Mouse (Mus musculus) heart, embryonic 14.5 days (tissue): ENCODE data around the gene Hspd1. TPM values are rescaled to one million over a fixed set of nuclear protein-coding genes. Genes with fewer than 3 reads are reported as not detected.

Experiments
- ATAC-seq: fragments of 200-750 bp; cut with Nextera tagmentation; 2 replicates; pipeline ENCODE4 v1.8.0; 2017; ENCODE audit warnings: low read depth, moderate TSS enrichment; ENCODE audit not compliant: insufficient number of reproducible peaks, insufficient read depth, low FRiP score
- H3K27ac ChIP-seq, 2 experiments: fragments of 200-500 bp in 1 of 2; fragments of 300-500 bp in 1 of 2; sonication (generic) in 1 of 2; replicated peaks in 1 of 2; 2 replicates each; pipeline ENCODE4 v1.5.1; 2012 to 2014; ENCODE audit warnings: low read depth in 2 of 2, low read length in 2 of 2, control low read depth in 1 of 2, mild to moderate bottlenecking in 1 of 2, mixed read lengths in 1 of 2; ENCODE audit not compliant: control insufficient read depth in 1 of 2, insufficient read depth in 1 of 2
- H3K27me3 ChIP-seq: fragments of 300-500 bp; sonication (generic); 2 replicates; pipeline ENCODE4 v1.6.1; 2014; ENCODE audit warnings: mild to moderate bottlenecking, low read length, control low read depth; ENCODE audit not compliant: control insufficient read depth, insufficient read depth
- H3K36me3 ChIP-seq: fragments of 300-500 bp; sonication (generic); 2 replicates; pipeline ENCODE4 v1.6.1; 2014; ENCODE audit warnings: mild to moderate bottlenecking, control low read depth, low read length, mixed read lengths; ENCODE audit not compliant: control insufficient read depth, insufficient read depth
- H3K4me1 ChIP-seq, 2 experiments: fragments of 200-500 bp in 1 of 2; fragments of 300-500 bp in 1 of 2; sonication (generic) in 1 of 2; 2 replicates each; pipeline ENCODE4 v1.6.1; 2012 to 2014; ENCODE audit warnings: low read length in 2 of 2, control low read depth in 1 of 2, mixed read lengths in 1 of 2; ENCODE audit not compliant: control insufficient read depth in 2 of 2, insufficient read depth in 2 of 2
- H3K4me2 ChIP-seq: fragments of 300-500 bp; sonication (generic); 2 replicates; pipeline ENCODE4 v1.6.1; 2014; ENCODE audit warnings: mild to moderate bottlenecking, low read length
- H3K4me3 ChIP-seq, 2 experiments: fragments of 200-500 bp in 1 of 2; fragments of 300-500 bp in 1 of 2; sonication (generic) in 1 of 2; 2 replicates each; pipeline ENCODE4 v1.5.1; 2012 to 2014; ENCODE audit warnings: low read length in 2 of 2, mild to moderate bottlenecking in 2 of 2, control low read depth in 1 of 2, low read depth in 1 of 2, moderate library complexity in 1 of 2; ENCODE audit not compliant: control insufficient read depth in 1 of 2, insufficient read depth in 1 of 2
- H3K9ac ChIP-seq: fragments of 300-500 bp; sonication (generic); 2 replicates; pipeline ENCODE4 v1.6.1; 2014; ENCODE audit warnings: mild to moderate bottlenecking, low read length
- H3K9me3 ChIP-seq: fragments of 300-500 bp; sonication (generic); 2 replicates; pipeline ENCODE4 v1.6.1; 2016; ENCODE audit warnings: low read length, control low read depth; ENCODE audit not compliant: control insufficient read depth
- WGBS: fragments of 180-500 bp; shearing (Covaris S2); extraction: QIAGEN DNeasy Blood & Tissue Kit; methylation state at CpG from one replicate; pipeline ENCODE4 v1.1.7; 2014; 5-methylcytosine and 5-hydroxymethylcytosine counted together
- polyA plus RNA-seq: library from polyadenylated mRNA; unstranded; fragments of >200 nt; fragmentation: Nextera tagmentation; extraction: Ambion mirVana; gene quantifications from 2 replicates; pipeline ENCODE4 v1.2.1, GENCODE M21; 2014

The Hspd1 gene
- polyA plus RNA-seq, 1 experiment from 2014 or later = 380 TPM

- ATAC-seq = peak; percentile 62
- Histone ChIP-seq H3K36me3 (peaks cover 7% of the 10 kb centered on the region; the same call in 1 of the 2 replicates), H3K27ac (peak overlapping the region; percentile 90 to 95), H3K4me1 (peaks cover 0 to 13% of the 10 kb centered on the region in 2 experiments; a peak in 2 of 4 replicates), H3K9ac (peak overlapping the region; percentile 79), H3K4me3 (peak overlapping the region; percentile 80 to 81), H3K27me3 (no peaks in the 10 kb centered on the region), H3K9me3 (no peaks in the 10 kb centered on the region; the same call in 1 of the 2 replicates), H3K4me2 (peak overlapping the region; percentile 78)
- WGBS = under 1% methylated on average over 42 of the region's 42 CpGs
These were observed 35.0 kb downstream of the Hspd1 start for GRCm38 (mm10) chr1:55053005-55053404.

GRCm38 (mm10) chr1:55052355-55052953, 35.6 kb downstream of the Hspd1 start, which contains the start of gene Coq10b:
Gene Coq10b, plus strand, starts transcription at chr1:55052770.
- Histone ChIP-seq H3K27ac (peak within 1 kb of the TSS; percentile 90 to 95), H3K4me2 (peak within 1 kb of the TSS; percentile 90), H3K36me3 (peaks cover 7% of the 10 kb centered on the region; the same call in 1 of the 2 replicates), H3K27me3 (no peaks in the 10 kb centered on the region), H3K4me1 (peaks cover 0 to 13% of the 10 kb centered on the region in 2 experiments; a peak in 2 of 4 replicates), H3K4me3 (peak within 1 kb of the TSS; percentile 80 to 81), H3K9me3 (no peaks in the 10 kb centered on the region; the same call in 1 of the 2 replicates), H3K9ac (peak within 1 kb of the TSS; percentile 79)
- under 1% methylated on average over 41 of the region's 46 CpGs for WGBS
- ATAC-seq = peak; percentile 100

GRCm38 (mm10) chr1:55051671-55052070, 36.4 kb downstream of the Hspd1 start:
- Histone ChIP-seq H3K9ac (peak overlapping the region; percentile 79; the same call in 1 of the 2 replicates), H3K27ac (peak overlapping the region in 1 of 2 experiments; percentile 95; a peak in 1 of 4 replicates), H3K9me3 (no peaks in the 10 kb centered on the region; the same call in 1 of the 2 replicates), H3K4me2 (peak overlapping the region; percentile 90), H3K27me3 (no peaks in the 10 kb centered on the region), H3K4me3 (peak overlapping the region in 1 of 2 experiments; percentile 81; a peak in 1 of 4 replicates), H3K36me3 (peaks cover 7% of the 10 kb centered on the region; the same call in 1 of the 2 replicates), H3K4me1 (peaks cover 0 to 13% of the 10 kb centered on the region in 2 experiments; a peak in 2 of 4 replicates)
- 69% methylated on average over 3 of the region's 3 CpGs for WGBS
- ATAC-seq = no peak

- Histone ChIP-seq H3K27me3 (no peaks in the 10 kb centered on the region), H3K27ac (no peak overlapping the region), H3K4me1 (peaks cover 0 to 11% of the 10 kb centered on the region in 2 experiments; a peak in 2 of 4 replicates), H3K9ac (no peak overlapping the region), H3K4me2 (no peak overlapping the region), H3K4me3 (no peak overlapping the region), H3K36me3 (no peaks in the 10 kb centered on the region), H3K9me3 (no peaks in the 10 kb centered on the region; the same call in 1 of the 2 replicates)
- ATAC-seq = no peak
- WGBS = 57% methylated on average over 4 of the region's 4 CpGs
These were observed 39.0 kb downstream of the Hspd1 start for GRCm38 (mm10) chr1:55048841-55049587.

DNA sequence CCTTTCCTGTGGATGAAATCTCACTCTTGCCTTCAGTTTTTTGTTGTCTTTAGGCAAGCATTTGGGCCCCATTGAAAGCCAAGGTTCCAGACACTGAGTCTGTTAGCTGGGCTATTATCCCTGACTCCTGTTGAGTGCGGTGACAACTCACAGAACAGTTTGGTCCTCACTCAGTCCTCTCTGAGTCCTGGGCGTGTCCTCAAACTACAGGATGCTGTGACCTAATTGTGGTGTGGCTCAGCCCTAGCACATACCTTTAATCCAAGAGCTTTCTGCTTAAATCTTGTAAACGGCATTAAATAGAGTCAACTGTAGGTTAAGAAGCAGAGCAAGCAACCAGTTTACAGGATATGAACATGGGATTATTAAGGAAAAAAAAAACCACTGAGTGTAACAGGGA, 44.9 kb downstream of the Hspd1 start:
- no peak overlapping the region for H3K4me3 ChIP-seq
- no peak overlapping the region for H3K4me2 ChIP-seq
- no peaks in the 10 kb centered on the region for H3K27me3 ChIP-seq
- 0 out of 2 replicates have a peak, but pooled peaks cover 8% of the 10 kb centered on the region for H3K9me3 ChIP-seq
- H3K27ac ChIP-seq = no peak overlapping the region
- no peak overlapping the region for H3K9ac ChIP-seq
- H3K4me1 ChIP-seq = no peaks in the 10 kb centered on the region
- no peaks in the 10 kb centered on the region for H3K36me3 ChIP-seq
- no peak for ATAC-seq
- WGBS = 63% methylated on average over 3 of the region's 3 CpGs

GRCm38 (mm10) chr1:55042246-55042645, 45.8 kb downstream of the Hspd1 start:
- H3K4me3 ChIP-seq = no peak overlapping the region
- WGBS = 32% methylated on average over 1 of the region's 1 CpGs
- no peak for ATAC-seq

GRCm38 (mm10) chr1:55041691-55042090, 46.4 kb downstream of the Hspd1 start:
- Histone ChIP-seq H3K9me3 (0 out of 2 replicates have a peak, but pooled peaks cover 8% of the 10 kb centered on the region), H3K4me1 (no peaks in the 10 kb centered on the region), H3K4me3 (no peak overlapping the region), H3K4me2 (no peak overlapping the region), H3K27me3 (no peaks in the 10 kb centered on the region), H3K36me3 (no peaks in the 10 kb centered on the region), H3K27ac (no peak overlapping the region), H3K9ac (no peak overlapping the region)
- no peak for ATAC-seq
- 79% methylated on average over 4 of the region's 4 CpGs for WGBS

More at GRCm38 (mm10) chr1:55042246-55042645, 45.8 kb downstream of the Hspd1 start:
- Histone ChIP-seq H3K27ac (no peak overlapping the region), H3K4me2 (no peak overlapping the region), H3K4me1 (no peaks in the 10 kb centered on the region), H3K9me3 (0 out of 2 replicates have a peak, but pooled peaks cover 8% of the 10 kb centered on the region), H3K27me3 (no peaks in the 10 kb centered on the region), H3K9ac (no peak overlapping the region), H3K36me3 (no peaks in the 10 kb centered on the region)
